Mouse (Mus musculus) megakaryocyte progenitor cell, adult 5-6 weeks (primary cell): ENCODE measurements at regions not wholly inside any gene's neighbourhood (a gene's known extent, or its start where the extent isn't known, plus 50 kb on each side); places are given as distances from the start of the nearest gene placed in this dataset.
A peak's percentile ranks its signal among the peaks of the same experiment; 100 is the strongest.

ENCODE experiments used
- ATAC-seq: replicated peaks from 2 replicates; pipeline ENCODE4 v1.8.0; 2016; ENCODE audit warnings: mild to moderate bottlenecking, moderate TSS enrichment, inconsistent platforms; ENCODE audit not compliant: poor library complexity

- no peak for ATAC-seq
Measured at GRCm38 (mm10) chr19:23044510-23045464, 96.2 kb upstream of the Klf9 start.

GRCm38 (mm10) chr19:23051456-23051855 lies 89.6 kb upstream of the Klf9 start:
- no peak for ATAC-seq

DNA sequence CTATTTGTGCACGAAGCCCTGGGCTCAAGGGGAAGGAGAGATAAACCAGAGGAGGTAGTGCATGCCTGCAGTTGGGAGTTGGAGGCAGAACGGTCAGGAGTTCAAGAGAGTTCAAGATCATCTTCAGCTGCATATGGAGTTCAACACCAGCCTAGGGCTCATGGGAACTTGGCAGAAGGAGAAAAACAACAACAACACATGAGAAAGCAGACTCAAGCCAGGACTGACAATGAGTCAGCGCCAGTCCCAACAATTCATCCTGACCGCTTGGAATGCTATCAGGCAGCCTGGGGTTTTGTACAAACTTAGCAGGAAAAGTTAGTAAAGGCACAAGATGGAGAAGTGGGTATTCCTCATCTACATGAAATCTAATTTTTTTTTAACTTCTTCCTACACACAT lies 86.6 kb upstream of the Klf9 start:
- ATAC-seq: no peak

- ATAC-seq: no peak
Measured at GRCm38 (mm10) chr19:23055916-23056805, 84.9 kb upstream of the Klf9 start.

GRCm38 (mm10) chr19:23056851-23057707 lies 83.9 kb upstream of the Klf9 start:
- ATAC-seq: peak; percentile 79

DNA sequence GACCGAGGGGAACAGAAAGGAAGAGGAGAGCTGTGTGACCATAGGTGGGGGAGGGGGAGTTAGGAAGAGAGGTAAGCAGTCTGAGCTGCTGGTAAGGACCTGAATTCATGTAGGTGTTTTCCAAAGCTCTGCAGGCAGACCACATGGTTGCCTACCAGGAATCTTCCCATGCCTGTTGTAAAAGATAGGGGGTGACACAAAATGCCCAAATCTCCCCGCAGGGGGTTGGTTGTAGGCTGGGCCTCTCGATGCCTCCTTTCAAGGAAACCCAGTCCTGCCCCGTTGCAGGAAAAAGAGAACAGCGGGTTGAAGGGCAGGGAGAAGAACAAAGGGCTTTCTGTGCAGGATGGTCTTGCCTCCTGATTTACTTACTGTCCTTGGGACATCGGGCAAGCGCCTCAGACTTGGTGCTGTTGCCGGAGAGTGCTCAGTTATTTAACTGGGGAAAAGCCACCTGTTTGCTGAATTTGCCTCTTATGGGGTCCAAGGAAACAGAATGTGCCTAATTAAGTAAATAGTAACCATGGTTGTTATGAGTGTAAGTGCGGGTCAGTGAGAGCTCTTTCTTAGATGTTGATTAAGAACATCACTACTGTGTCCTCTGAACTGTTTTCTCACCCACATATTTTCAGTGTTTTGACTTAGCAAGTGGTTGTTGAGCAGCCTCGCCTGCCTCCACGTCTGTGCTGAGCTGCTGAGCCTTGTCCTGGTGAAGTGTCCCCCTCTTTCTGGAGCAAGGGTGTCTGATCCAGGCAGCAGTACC lies 83.1 kb upstream of the Klf9 start:
- ATAC-seq: peak; percentile 13; the same call in 1 of the 2 replicates

DNA sequence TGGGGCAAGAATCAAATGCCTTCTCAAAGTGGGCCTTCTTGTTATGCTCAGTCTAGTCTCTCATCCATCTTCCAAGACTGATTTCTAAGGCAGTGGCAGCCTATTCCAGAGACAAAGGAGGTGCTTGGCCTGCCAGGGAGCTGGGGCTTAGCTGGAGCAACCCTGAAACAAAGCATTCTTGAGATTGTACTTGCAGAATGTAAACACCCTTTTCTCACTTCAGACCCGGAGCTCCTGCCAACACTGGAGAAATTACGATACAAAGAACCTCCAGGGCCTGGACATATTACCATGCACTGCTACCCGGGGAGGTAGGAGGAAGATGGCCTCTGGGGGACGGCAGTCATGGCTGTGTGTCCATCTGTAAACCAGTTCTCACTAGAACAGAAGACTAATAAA lies 82.5 kb upstream of the Klf9 start:
- no peak for ATAC-seq

DNA sequence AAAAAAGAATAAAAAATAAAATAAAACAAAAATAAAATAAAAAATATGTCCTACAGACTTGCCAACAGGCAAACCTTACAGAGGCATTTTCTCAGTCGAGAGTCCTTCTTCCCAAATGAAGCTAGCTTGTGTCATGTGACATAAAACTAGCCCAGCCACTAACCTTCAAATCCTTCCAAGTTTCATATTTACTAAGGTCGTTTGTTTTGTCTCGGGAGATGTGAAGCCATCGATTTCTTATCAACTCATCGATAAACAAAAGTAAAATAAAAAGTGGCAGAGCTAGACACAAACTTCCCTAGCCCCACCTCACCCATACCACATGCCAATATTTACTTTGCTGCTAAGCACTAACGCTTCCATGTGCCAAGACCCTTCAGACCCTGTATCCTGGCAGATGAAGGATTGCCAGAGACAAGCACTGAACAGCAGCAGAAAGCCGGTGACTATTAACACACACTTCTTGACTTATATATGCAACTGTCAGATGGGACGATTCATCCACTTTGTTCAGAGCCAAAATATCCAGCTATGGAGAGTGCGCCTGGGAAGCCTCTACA lies 79.9 kb upstream of the Klf9 start:
- ATAC-seq: no peak

- ATAC-seq: no peak
Measured at GRCm38 (mm10) chr19:23061906-23062305, 79.1 kb upstream of the Klf9 start.

DNA sequence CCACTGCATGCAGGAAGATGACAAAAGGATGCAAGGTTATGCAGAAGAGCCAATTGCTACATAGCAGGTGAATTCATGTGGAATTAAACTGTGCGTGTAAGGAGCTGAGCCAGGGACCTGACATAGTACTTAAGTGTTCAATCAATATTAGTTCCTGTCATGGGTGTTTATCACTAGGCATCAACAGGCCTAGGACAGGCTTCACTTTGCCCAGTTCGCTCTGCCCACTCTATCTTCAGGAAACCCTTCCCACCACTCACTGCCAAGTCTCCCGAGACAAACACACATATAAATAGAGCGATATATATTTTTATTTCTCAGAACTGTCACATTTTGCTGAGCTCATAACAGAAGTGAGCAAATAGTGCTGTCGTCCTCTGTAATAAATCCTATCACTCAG lies 78.2 kb upstream of the Klf9 start:
- ATAC-seq: no peak

- no peak for ATAC-seq
Measured at GRCm38 (mm10) chr19:23065548-23065947, 75.5 kb upstream of the Klf9 start.

GRCm38 (mm10) chr19:23066726-23067125 lies 74.3 kb upstream of the Klf9 start:
- no peak for ATAC-seq

GRCm38 (mm10) chr19:23068600-23068999 lies 72.4 kb upstream of the Klf9 start:
- ATAC-seq: no peak

GRCm38 (mm10) chr19:23069656-23070055 lies 71.4 kb upstream of the Klf9 start:
- no peak for ATAC-seq

DNA sequence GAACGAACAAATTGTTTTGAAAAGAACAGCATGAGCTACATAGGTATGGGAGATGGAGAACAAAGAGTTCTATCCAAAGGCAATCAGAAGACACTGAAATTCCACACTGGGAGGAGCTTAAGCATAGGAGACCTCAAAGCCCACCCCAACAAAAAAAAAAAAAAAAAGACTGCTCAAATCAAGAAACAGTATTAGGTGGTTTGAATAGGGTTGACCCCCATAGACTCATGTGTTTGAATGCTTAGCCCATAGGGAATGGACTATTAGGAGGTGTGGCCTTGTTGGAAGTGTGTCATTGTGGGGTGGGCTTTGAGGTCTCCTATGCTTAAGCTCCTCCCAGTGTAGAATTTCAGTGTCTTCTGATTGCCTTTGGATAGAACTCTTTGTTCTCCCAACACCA lies 70.0 kb upstream of the Klf9 start:
- no peak for ATAC-seq

DNA sequence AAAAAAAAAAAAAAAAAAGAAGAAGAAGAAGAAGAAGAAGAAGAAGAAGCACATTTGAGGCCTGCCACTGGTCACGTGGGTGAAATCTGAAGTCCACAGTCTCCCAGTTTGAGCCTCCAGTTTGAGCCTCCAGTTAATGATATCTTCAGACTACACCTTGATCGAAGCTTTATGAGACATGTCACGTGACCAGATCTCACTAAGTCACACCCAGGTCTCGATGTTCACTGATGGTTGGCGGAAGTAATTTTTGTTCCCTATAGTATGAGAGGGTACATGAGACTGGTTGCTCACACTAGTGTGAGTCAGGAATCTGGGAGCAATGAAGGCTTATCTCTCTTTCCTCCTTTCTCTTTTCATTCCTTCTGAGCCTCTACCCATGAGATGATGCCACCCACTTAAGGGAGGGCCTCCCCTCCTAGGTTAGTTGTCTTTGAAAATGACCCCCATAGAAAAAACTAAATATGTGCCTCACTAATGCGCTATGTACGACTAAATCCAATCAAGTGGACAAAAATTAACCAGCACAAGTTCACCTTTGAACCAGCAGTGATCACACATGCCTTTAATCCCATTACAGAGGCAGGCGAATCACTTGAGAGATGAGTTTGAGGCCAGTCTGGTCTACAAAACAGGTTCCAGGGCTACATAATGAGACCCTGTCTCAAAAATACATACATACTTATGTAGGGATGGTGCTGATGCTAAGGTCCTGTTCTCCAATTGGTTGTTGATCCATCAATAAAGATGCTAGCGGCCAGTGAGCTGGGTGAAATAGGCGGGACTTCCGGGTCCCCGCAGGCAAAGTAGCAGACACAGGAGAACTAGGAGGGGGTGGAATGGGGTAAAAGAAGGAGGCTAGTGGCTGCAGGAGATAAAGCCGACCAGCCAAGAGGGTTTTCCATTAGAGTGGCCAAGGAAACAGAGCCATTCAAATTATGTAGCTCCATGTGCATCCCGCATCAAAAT lies 66.1 kb upstream of the Klf9 start:
- ATAC-seq: no peak

GRCm38 (mm10) chr19:23075790-23076189 lies 65.2 kb upstream of the Klf9 start:
- no peak for ATAC-seq

DNA sequence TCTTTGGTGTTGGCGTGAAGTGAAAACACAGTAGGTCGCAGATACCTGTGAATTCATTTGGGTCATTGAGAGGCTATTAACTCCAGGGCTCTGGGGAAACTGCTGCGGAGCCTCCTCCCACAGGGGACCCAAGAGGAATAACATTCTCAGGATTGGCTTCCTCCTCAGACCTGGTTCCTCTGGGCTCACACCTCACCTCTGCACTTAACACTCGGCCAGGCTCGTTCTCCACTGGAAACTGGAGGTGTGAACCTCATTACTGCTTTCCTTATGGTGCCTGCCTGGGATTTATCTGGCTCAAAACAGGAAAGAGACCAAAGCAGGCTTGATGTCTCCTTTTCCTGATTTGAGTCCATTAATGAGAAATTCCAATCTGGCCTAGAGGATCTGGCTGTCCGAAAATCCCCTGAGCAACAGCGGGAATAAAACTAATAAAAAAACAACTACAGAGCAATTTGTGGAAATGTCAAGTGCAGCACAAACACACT lies 55.8 kb upstream of the Klf9 start:
- no peak for ATAC-seq
